Mouse (Mus musculus): Measurements from ENCODE around the gene Ctrc. TPM values are rescaled to one million over a fixed set of nuclear protein-coding genes. Genes with fewer than 3 reads are reported as not detected.

Ctrc gene
- polyA plus RNA-seq, 1 experiment from 2014 or later, result not detected

- TF ChIP-seq CTCF (IDR thresholded peaks at IDR 0.05; ENCODE audit: low read depth), result no peak
- TF ChIP-seq EP300 (optimal IDR thresholded peaks at IDR 0.05), result no peak
- Histone ChIP-seq H3K9me3 (ENCODE audit: control insufficient read depth, low read length) (no peaks in the 10 kb centered on the region), H3K4me3 (ENCODE audit: low read depth, low read length) (no peak overlapping the region), H3K4me2 (replicated peaks; ENCODE audit: low read depth) (no peak overlapping the region), H3K27me3 (ENCODE audit: control insufficient read depth, insufficient read depth, low read length) (no peaks in the 10 kb centered on the region), H3K27ac (replicated peaks) (no peak overlapping the region), H3K36me3 (ENCODE audit: control insufficient read depth, insufficient read depth, low read length) (peaks cover 10% of the 10 kb centered on the region), H3K4me1 (replicated peaks; ENCODE audit: control insufficient read depth, insufficient read depth) (0 out of 2 replicates have a peak, but pooled peaks cover 4% of the 10 kb centered on the region), H3K9ac (ENCODE audit: low read length) (no peak overlapping the region)
- WGBS, result 90% methylated on average over 7 of the region's 7 CpGs
- ATAC-seq (ENCODE audit: low FRiP score, low TSS enrichment) (no peak), DNase-seq (ENCODE audit: low spot score) (no peak)
These were observed 58.7 kb downstream of the Ctrc start for GRCm38 (mm10) chr4:141787462-141787861.

- no peak overlapping the region for H3K9ac ChIP-seq (ENCODE audit: low read length)
- DNase-seq (ENCODE audit: low spot score), result no peak
- H3K27ac ChIP-seq (replicated peaks), result no peak overlapping the region; the same call in 1 of the 2 replicates
- H3K9me3 ChIP-seq (ENCODE audit: control insufficient read depth, low read length), result no peaks in the 10 kb centered on the region
- no peaks in the 10 kb centered on the region for H3K27me3 ChIP-seq (ENCODE audit: control insufficient read depth, insufficient read depth, low read length)
- no peak for ATAC-seq (ENCODE audit: low FRiP score, low TSS enrichment)
- 58% methylated on average over 6 of the region's 6 CpGs for WGBS
- H3K4me2 ChIP-seq (replicated peaks; ENCODE audit: low read depth), result no peak overlapping the region
- H3K4me1 ChIP-seq (replicated peaks; ENCODE audit: control insufficient read depth, insufficient read depth), result 0 out of 2 replicates have a peak, but pooled peaks cover 4% of the 10 kb centered on the region
- TF ChIP-seq EP300 (optimal IDR thresholded peaks at IDR 0.05) (peak; percentile 43), CTCF (IDR thresholded peaks at IDR 0.05; ENCODE audit: low read depth) (no peak)
- no peak overlapping the region for H3K4me3 ChIP-seq (ENCODE audit: low read depth, low read length)
- peaks cover 11% of the 10 kb centered on the region for H3K36me3 ChIP-seq (ENCODE audit: control insufficient read depth, insufficient read depth, low read length)
These were observed 59.1 kb downstream of the Ctrc start for GRCm38 (mm10) chr4:141787046-141787445.

DNA sequence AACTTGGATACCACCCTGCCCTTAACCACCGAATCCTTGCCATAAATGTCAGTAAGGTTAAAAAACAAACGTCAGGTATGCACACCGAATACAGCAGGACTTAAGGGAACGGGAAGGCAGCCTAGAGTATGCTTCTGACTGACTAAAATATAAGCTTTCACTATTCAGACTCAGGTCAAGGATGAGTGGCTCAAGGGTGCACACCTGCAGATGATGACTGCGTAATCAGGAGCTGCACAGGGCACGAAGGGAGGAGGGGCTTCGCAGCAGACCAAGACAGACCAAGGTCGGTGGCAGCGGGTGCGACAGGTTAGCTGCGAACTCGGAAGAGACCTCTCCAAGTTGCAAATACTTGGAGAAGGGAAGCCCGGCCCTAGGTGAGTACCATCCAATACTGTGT, 60.0 kb downstream of the Ctrc start:
- ATAC-seq (ENCODE audit: low FRiP score, low TSS enrichment), result no peak
- Histone ChIP-seq H3K4me1 (replicated peaks; ENCODE audit: control insufficient read depth, insufficient read depth) (0 out of 2 replicates have a peak, but pooled peaks cover 4% of the 10 kb centered on the region), H3K9ac (ENCODE audit: low read length) (no peak overlapping the region), H3K9me3 (ENCODE audit: control insufficient read depth, low read length) (no peaks in the 10 kb centered on the region), H3K36me3 (ENCODE audit: control insufficient read depth, insufficient read depth, low read length) (peaks cover 14% of the 10 kb centered on the region), H3K4me3 (ENCODE audit: low read depth, low read length) (no peak overlapping the region), H3K27ac (replicated peaks) (no peak overlapping the region), H3K27me3 (ENCODE audit: control insufficient read depth, insufficient read depth, low read length) (no peaks in the 10 kb centered on the region), H3K4me2 (replicated peaks; ENCODE audit: low read depth) (no peak overlapping the region)
- whole genome bisulfite sequencing, result 90% methylated on average over 13 of the region's 13 CpGs
- TF ChIP-seq EP300 (optimal IDR thresholded peaks at IDR 0.05) (no peak), CTCF (IDR thresholded peaks at IDR 0.05; ENCODE audit: low read depth) (no peak)
- no peak for DNase-seq (ENCODE audit: low spot score)

DNA sequence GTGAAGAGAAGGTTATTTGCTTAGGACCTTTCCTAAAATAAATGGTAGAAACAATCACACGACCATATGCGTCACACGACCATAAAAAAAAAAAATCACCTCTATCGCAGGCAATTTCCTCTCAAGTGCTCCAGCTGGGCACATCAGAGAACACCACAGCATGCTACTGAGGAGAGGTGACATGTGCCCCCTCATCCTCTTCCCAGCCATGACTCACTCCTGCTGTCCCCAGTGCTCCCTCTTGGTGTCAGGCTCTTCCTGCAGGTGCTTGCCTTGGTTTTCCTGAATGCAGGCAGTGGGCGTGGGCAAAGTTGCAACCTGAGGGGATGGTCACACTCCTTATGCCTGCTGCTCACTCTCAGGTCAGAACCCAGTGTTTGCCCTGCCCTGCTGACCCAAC, 61.3 kb downstream of the Ctrc start:
- Histone ChIP-seq H3K27ac (replicated peaks) (no peak overlapping the region), H3K4me2 (replicated peaks; ENCODE audit: low read depth) (no peak overlapping the region), H3K4me1 (replicated peaks; ENCODE audit: control insufficient read depth, insufficient read depth) (0 out of 2 replicates have a peak, but pooled peaks cover 3% of the 10 kb centered on the region), H3K4me3 (ENCODE audit: low read depth, low read length) (no peak overlapping the region), H3K36me3 (ENCODE audit: control insufficient read depth, insufficient read depth, low read length) (peaks cover 14% of the 10 kb centered on the region), H3K27me3 (ENCODE audit: control insufficient read depth, insufficient read depth, low read length) (no peaks in the 10 kb centered on the region), H3K9me3 (ENCODE audit: control insufficient read depth, low read length) (no peaks in the 10 kb centered on the region), H3K9ac (ENCODE audit: low read length) (no peak overlapping the region)
- no peak for ATAC-seq (ENCODE audit: low FRiP score, low TSS enrichment)
- no peak for TF ChIP-seq EP300 (optimal IDR thresholded peaks at IDR 0.05)
- peak; percentile 21; the same call in 1 of the 2 replicates for TF ChIP-seq CTCF (IDR thresholded peaks at IDR 0.05; ENCODE audit: low read depth)
- WGBS, result 79% methylated on average over 5 of the region's 5 CpGs
- DNase-seq (ENCODE audit: low spot score), result no peak

GRCm38 (mm10) chr4:141781201-141781985, 64.8 kb downstream of the Ctrc start:
- H3K9ac ChIP-seq (ENCODE audit: low read length), result no peak overlapping the region
- H3K4me3 ChIP-seq (ENCODE audit: low read depth, low read length), result no peak overlapping the region
- TF ChIP-seq CTCF (IDR thresholded peaks at IDR 0.05; ENCODE audit: low read depth) (no peak), EP300 (optimal IDR thresholded peaks at IDR 0.05) (no peak)
- no peaks in the 10 kb centered on the region for H3K4me1 ChIP-seq (replicated peaks; ENCODE audit: control insufficient read depth, insufficient read depth)
- DNase-seq (ENCODE audit: low spot score) (no peak), ATAC-seq (ENCODE audit: low FRiP score, low TSS enrichment) (no peak)
- WGBS, result 93% methylated on average over 8 of the region's 8 CpGs
- no peaks in the 10 kb centered on the region for H3K27me3 ChIP-seq (ENCODE audit: control insufficient read depth, insufficient read depth, low read length)
- no peak overlapping the region for H3K27ac ChIP-seq (replicated peaks)
- no peaks in the 10 kb centered on the region for H3K9me3 ChIP-seq (ENCODE audit: control insufficient read depth, low read length)
- no peak overlapping the region for H3K4me2 ChIP-seq (replicated peaks; ENCODE audit: low read depth)
- H3K36me3 ChIP-seq (ENCODE audit: control insufficient read depth, insufficient read depth, low read length), result peaks cover 23% of the 10 kb centered on the region

- no peaks in the 10 kb centered on the region for H3K9me3 ChIP-seq (ENCODE audit: control insufficient read depth, low read length)
- peaks cover 23% of the 10 kb centered on the region for H3K36me3 ChIP-seq (ENCODE audit: control insufficient read depth, insufficient read depth, low read length)
- no peaks in the 10 kb centered on the region for H3K27me3 ChIP-seq (ENCODE audit: control insufficient read depth, insufficient read depth, low read length)
- H3K27ac ChIP-seq (replicated peaks), result no peak overlapping the region
- ATAC-seq (ENCODE audit: low FRiP score, low TSS enrichment) (no peak), DNase-seq (ENCODE audit: low spot score) (no peak)
- no peaks in the 10 kb centered on the region for H3K4me1 ChIP-seq (replicated peaks; ENCODE audit: control insufficient read depth, insufficient read depth)
- H3K9ac ChIP-seq (ENCODE audit: low read length), result no peak overlapping the region
- H3K4me3 ChIP-seq (ENCODE audit: low read depth, low read length), result no peak overlapping the region
- 86% methylated on average over 8 of the region's 8 CpGs for WGBS
- no peak for TF ChIP-seq CTCF (IDR thresholded peaks at IDR 0.05; ENCODE audit: low read depth)
- TF ChIP-seq EP300 (optimal IDR thresholded peaks at IDR 0.05), result no peak
- H3K4me2 ChIP-seq (replicated peaks; ENCODE audit: low read depth), result no peak overlapping the region
These were observed 66.3 kb downstream of the Ctrc start for GRCm38 (mm10) chr4:141779828-141780227.

Measured in stomach, postnatal 0 days (tissue).